Mouse (Mus musculus): ENCODE measurements around the gene Col6a6.
"Not testable (repeated sequence)": the region's sequence is repeated elsewhere in the genome, so short reads cannot be mapped to it uniquely, and the experiment has no call there.

The Col6a6 gene

DNA sequence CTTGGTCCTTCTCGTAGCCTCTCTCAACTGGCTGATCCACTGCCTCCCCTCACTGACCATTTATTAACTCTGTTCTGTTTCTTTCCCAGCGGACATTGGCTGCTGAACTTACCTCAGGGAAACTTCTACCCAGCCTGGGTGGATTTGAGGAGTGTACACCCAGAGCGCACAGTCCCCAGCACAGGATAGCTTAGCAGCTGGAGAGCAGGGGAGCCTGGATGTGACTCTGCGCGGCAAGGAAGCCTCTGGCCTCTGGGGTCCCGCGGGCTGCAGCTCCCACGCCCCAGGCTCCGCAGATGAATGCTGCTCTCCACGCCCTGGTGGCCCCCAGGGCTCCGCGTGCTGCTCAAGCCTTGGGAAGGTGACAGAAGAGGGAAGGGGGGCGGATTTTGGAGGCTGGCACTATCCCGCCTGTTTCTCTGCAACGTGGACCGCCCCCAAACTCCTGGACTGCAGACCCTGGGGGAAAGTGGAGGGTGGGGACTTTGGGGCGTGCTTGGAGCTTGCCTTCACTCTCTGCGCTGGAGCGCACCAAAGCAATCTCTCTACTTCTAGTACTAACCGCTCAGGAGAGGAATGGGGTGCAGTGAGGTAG is at the start of gene Col6a6:
TSS of gene Col6a6 (minus strand) at position 370 of the 595 bp plus-strand sequence.
- DNase-seq = no peak

DNA sequence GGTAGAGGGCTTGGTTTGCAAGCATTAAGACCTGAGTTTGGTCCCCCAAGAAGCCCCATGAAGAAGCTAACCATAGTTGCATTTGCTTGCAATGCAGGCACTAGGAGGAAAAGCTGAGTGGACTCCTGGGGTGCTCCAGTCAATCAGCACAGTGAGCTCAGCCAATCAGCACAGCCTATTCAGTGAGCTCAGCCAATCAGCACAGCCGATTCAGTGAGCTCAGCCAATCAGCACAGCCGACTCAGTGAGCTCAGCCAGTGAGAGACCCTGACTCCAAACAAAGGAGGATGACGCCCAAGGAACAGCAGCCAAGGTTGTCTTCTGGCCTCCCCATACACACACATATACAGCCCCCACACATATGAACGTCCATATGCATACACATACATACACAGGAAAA is 48.2 kb upstream of the Col6a6 start:
- DNase-seq = no peak

DNA sequence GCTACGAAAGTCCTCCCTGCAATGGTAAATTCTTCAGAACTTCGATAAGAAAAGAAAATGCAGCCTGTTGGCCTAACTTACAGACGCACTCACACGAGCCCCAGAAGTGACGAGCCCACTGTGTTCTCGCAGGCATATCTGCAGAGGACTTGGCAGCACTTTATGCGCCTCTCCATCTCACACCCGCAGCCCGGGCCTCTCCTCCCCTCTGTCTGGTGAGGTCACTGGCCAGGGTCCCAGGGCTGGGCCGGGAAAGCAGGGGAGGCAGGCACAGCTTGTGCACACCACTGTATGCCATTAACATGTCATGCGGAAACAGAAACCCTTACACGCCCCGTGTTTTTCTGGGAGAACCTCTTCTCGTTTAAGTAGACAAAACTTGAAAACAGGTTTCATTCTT is 43.7 kb upstream of the Col6a6 start:
- DNase-seq = no peak

DNA sequence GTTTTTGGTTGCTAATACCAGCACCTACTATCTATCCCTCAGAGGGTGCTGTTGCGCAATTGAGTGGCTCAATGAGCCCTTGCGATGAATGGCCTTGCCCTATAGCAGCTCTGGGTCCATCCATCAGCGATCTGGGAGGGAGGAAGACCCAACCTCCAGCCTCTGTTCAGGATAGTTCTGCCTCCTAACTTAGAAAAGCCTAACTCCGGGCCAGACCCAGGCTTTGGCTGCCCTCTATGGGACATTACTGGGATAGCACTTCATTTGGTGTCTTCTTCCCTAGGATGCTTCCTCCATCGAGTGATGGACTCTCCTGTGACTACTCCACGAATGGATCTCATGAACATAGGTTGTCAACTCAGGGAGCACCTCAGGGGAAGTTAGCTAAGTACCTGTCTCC is 29.8 kb upstream of the Col6a6 start:
- DNase-seq = peak; percentile 64

GRCm38 (mm10) chr9:105852778-105853065 is 24.8 kb upstream of the Col6a6 start:
- DNase-seq = no peak

DNA sequence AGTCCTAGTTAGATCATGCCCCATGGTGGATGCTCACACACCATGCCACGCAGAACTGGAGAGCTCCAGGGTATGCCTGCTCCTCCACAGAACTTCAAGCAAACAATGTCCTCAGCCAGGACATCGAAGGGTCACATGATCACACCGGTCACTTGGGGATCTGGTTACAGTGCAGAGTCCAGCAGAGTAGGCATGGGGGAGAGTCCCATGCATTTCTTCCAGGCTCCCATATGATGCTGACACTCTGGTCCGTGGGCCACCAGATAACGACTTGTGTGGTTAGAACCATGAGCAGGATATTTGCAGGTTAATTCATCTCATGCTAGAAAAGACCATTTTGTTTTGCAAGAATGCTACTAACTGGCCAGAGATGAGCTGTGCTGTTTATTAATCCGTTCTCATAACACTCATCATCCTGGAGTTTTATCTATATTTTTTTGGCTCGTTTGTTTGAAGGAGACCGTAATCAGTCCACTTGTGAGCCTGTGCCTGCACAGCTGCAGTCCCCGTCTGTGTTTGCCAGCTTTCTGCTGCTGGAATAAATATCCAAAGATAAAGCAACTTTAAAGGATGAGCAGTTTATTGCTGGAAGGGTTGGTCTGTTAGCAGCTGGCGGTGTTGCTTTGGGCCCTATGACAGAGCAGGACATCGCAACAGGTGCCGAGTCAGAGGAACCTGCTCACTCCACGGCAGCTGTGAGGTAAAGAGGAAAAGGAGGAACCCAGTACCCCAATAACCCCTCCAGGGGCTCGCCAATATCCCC is 24.2 kb upstream of the Col6a6 start:
- no peak for DNase-seq

DNA sequence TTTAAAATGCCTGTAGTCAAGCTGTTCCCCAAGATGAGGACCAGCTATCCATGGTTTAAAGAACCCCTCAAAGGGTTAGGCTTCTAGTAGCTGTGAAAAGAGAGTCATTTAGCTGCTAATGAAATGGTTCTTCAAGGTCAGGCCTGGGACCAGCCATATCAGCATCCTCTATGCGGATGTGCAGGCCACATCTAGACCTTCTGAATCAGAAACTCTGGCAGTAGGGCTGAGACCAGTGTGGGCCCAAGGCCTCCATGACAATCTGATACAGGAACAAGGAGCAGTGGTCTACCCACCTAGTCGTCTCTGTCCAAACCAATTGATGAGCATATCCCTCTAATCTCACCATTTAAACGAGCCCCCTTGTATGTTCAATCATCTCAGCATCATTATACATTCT is 23.1 kb upstream of the Col6a6 start:
- DNase-seq = no peak

- no peak for DNase-seq
Observed at GRCm38 (mm10) chr9:105848396-105848795, 20.4 kb upstream of the Col6a6 start.

- DNase-seq = no peak
Observed at GRCm38 (mm10) chr9:105847261-105847660, 19.3 kb upstream of the Col6a6 start.

DNA sequence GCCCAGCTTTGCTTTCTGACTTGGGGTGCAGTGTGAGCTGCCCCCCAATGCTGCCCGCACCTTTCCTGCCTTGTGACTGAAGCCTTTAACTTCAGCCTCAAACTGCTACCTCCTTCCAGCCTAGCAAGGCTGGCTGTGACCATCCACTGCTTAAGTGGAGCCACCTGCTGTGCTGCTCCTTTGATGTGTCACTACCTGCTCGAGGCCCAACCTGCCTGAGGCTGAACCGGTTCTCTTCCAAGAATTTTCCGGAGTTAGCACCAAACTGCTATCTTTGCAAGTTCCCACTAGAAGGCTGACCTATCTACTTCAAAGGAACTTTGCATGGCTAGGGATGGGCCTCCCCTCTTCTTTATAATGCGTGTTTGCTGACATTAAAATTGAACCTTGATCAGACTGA is 13.4 kb upstream of the Col6a6 start:
- DNase-seq = not testable (repeated sequence)

- no peak for DNase-seq
Observed at GRCm38 (mm10) chr9:105839147-105839515, 11.2 kb upstream of the Col6a6 start.

DNA sequence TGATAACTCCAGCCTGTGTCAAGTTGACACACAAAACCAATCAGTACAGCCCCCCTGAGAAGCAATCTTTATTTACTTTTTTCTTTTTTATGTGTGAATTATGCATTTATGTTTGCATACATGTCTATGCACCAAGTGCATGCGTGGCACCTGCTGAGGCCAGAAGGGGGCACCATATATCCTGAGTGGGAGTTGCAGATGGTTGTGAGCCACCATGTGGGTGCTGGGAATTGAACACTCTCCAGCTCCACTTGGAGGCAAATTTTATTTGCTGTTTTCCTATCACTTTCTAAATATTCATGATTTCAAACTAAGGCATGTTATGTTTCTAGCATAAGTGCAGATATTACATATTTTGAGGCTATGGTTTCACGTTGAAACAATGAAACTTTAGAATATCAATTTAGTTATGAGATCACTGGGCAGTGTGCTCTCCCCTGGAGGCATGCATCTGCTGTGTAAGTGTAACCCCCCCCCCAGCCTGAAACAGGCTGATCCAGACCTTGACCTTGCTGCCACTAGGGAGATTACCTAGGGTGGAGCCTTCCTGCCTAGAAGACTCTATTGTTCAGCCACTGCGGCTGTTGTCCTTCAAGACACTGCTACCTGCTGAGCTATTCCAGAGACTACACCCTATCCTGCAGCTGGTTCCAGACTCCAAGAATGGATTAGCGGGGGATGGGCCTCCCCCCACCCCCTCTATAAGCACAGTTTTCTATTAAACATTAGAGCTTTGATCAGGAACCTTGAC is 10.6 kb upstream of the Col6a6 start:
- DNase-seq = no peak

- no peak for DNase-seq
Observed at GRCm38 (mm10) chr9:105835587-105835986, 7.6 kb upstream of the Col6a6 start.

DNA sequence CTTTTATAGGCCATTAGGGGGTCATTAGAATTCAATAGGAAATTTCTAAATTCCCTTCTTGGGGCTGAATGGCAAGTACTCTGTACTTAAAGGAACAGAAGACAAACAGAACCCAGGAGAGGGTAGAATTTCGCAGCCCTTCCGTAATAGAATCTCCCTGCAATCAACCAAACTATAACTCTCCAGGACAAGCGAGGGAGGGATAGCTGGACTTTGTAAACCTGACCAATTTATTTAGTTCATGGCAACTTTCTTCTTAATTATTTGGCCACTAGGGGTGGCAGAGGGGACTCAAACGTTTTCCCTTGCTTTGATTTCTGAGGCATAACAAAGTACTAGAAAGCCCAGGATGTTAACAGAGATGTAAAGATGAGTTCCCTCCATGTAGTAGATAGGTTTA is 6.8 kb upstream of the Col6a6 start:
- DNase-seq = no peak

GRCm38 (mm10) chr9:105831291-105831690 is 3.3 kb upstream of the Col6a6 start:
- no peak for DNase-seq

- no peak for DNase-seq
Observed at GRCm38 (mm10) chr9:105827076-105827647, 798 bp downstream of the Col6a6 start.

DNA sequence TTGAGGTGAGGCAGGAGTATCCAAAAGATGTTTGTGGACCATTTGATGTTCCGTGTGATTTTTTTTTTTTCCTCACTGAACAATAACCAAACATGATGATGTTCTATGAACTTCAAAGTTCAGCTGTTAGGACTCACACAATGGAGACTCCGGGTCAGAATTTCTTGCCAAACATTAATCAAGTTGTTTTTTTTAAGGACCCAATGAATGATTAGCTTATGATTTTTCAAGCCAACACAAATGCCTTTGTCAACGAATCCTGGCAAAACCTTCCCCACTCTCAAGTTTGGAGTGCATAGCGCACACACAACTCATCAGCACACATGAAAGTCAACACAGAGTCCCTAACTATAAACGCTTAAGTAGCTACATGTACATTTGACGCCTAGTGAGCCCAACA is 7.2 kb downstream of the Col6a6 start:
- no peak for DNase-seq

DNA sequence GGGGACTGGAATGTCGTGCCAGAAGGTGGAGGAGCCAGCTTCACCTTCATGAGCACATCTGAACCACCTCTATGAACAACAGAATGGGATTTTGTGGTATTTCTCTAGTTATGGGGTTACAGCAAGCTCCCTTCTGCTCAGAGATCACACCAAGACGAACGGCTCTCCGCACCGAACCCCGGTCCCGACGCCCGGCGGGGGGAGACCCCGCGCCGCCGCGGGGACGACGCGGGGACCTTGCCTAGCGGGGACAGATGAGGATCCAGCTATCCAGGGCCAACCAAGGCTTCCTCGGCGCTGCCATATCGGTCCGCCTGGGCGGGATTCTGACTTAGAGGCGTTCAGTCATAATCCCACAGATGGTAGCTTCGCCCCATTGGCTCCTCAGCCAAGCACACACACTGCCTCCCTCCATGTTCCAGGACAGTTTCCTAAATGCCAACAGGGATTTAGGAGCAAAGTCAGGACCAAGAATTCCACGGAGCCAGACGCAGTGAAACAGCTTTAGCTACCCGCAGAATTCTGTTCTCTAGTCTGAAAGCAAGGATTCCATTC is 8.7 kb downstream of the Col6a6 start:
- DNase-seq = no peak

DNA sequence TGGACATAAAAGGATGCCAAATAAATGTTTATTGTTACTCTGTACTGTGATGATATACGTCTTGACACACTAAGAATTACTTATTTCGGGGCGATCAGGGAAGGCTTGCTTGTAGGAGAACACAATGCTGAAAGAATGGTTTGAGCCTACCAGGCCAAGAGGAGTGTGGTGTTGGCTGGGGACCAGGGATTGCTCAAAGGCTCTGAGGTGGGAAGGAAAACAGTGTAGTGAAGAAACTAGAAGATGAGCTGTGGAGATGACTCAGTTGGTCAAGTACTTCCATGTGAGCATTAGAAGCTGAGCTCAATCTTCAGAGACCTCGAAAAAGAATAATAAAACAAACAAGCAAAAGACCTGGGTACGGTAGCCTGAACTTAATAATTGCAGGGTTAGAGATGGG is 13.5 kb downstream of the Col6a6 start:
- no peak for DNase-seq

DNA sequence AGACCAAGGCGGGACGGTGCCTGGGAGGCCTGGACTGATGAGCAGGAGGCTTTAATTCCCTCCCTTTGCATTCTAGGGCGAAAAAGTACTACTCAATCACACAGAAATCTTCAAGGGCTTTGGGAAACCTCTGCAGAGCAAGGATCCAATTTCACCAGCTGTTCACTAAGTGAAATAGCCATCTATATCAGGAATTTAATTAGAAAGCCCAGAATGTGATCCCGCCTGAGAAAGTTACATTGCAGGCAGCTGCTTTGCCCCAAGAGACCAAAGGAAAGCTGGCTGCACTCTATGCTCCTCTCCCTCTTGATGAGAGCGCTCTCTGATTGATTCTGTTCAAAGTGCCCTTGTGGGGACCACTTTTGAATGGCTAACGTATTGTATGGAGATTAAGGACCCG is 16.5 kb downstream of the Col6a6 start:
- DNase-seq = no peak

DNA sequence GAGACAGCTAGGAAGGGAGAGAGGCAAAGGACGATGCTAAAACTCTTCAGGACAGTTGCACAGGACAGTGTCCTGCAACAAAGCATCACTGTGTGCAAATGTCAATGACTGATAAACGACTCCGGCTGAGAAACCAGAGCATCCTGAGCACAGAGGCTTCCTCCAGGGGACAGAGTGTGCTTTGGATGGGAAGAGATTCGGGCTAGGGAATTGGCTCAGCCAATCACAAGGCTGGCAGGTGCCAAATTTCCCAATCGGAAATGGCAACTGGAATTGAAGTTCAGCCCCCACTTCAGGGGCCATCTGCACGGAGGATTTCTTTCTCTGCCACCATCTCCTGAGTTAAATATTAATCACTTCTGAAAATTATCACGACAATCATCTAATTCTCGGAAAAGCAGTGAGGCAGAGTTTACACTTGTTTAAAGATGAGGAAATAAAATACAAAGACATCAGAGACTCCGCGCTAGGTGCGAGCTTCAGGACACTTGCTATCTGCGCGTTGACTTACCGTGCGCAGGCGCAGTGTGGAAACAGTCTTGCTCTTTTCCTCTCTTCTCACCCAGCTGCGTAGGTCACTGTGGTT is 18.9 kb downstream of the Col6a6 start:
- no peak for DNase-seq

GRCm38 (mm10) chr9:105803416-105803815 is 24.5 kb downstream of the Col6a6 start:
- no peak for DNase-seq

- DNase-seq = no peak
Observed at GRCm38 (mm10) chr9:105801463-105801862, 26.5 kb downstream of the Col6a6 start.
